Mouse (Mus musculus) liver, postnatal 0 days (tissue): Measurements from ENCODE around the gene Mapk10.

Experiments
- CTCF ChIP-seq: sonication (generic); IDR thresholded peaks from 2 replicates; pipeline ENCODE4 v1.5.1; 2016; ENCODE audit warnings: antibody characterized with exemption, low read depth
- EP300 ChIP-seq: IDR thresholded peaks from 2 replicates; pipeline ENCODE4 v1.6.1; 2016; ENCODE audit warnings: antibody characterized with exemption, low read depth, mild to moderate bottlenecking

GRCm38 (mm10) chr5:103160314-103161195, 50.6 kb downstream of the Mapk10 start:
- TF ChIP-seq CTCF (no peak), EP300 (no peak)
